Mouse (Mus musculus): ENCODE data around the gene Rccd1. TPM values are rescaled to one million over a fixed set of nuclear protein-coding genes. Genes with fewer than 3 reads are reported as not detected.

Gene Rccd1
- 3.0 TPM for polyA plus RNA-seq (2014; fragmentation: Illumina TruSeq; extraction: RNeasy Lipid Tissue Mini Kit (QIAGEN cat#74804))

GRCm38 (mm10) chr7:80324043-80324815 lies at the start of gene Rccd1:
TSS of gene Rccd1 (minus strand) at chr7:80324454.

GRCm38 (mm10) chr7:80371041-80371751 lies 46.9 kb upstream of the Rccd1 start, which contains the start of gene Man2a2:
TSS of gene Man2a2 (minus strand) at chr7:80371375.

GRCm38 (mm10) chr7:80342858-80343257 lies 18.6 kb upstream of the Rccd1 start, which contains the start of gene Hddc3:
TSS of gene Hddc3 (plus strand) at chr7:80343104.

GRCm38 (mm10) chr7:80340793-80341192 lies 16.5 kb upstream of the Rccd1 start, which contains the start of gene Unc45a:
TSS of gene Unc45a (minus strand) at chr7:80341005.

GRCm38 (mm10) chr7:80294062-80294763 lies 30.0 kb downstream of the Rccd1 start, which contains the start of gene Prc1:
TSS of gene Prc1 (plus strand) at chr7:80294450.

GRCm38 (mm10) chr7:80268897-80269750 lies 55.1 kb downstream of the Rccd1 start, which contains the start of gene Vps33b:
TSS of gene Vps33b (plus strand) at chr7:80269649.

GRCm38 (mm10) chr7:80260625-80261371 lies 63.5 kb downstream of the Rccd1 start, which contains the start of gene Ngrn:
TSS of gene Ngrn (plus strand) at chr7:80261215.

GRCm38 (mm10) chr7:80246148-80246721 lies 78.0 kb downstream of the Rccd1 start, which contains the start of gene Ttll13:
TSS of gene Ttll13 (plus strand) at chr7:80246376.

Other genes with a start within 250 kb of the Rccd1 start
- gene Idh2, start 209.1 kb downstream of the Rccd1 start, polyA plus RNA-seq (2014; fragmentation: Illumina TruSeq; extraction: RNeasy Lipid Tissue Mini Kit (QIAGEN cat#74804)) = 4.9 TPM
- gene Sema4b, start 137.6 kb downstream of the Rccd1 start, polyA plus RNA-seq (2014; fragmentation: Illumina TruSeq; extraction: RNeasy Lipid Tissue Mini Kit (QIAGEN cat#74804)) = 1.7 TPM
- 5.0 TPM for gene Cib1, start 91.6 kb downstream of the Rccd1 start, polyA plus RNA-seq (2014; fragmentation: Illumina TruSeq; extraction: RNeasy Lipid Tissue Mini Kit (QIAGEN cat#74804))
- gene Gdpgp1, start 91.6 kb downstream of the Rccd1 start, polyA plus RNA-seq (2014; fragmentation: Illumina TruSeq; extraction: RNeasy Lipid Tissue Mini Kit (QIAGEN cat#74804)) = 1.5 TPM
- gene Ttll13, start 78.1 kb downstream of the Rccd1 start, polyA plus RNA-seq (2014; fragmentation: Illumina TruSeq; extraction: RNeasy Lipid Tissue Mini Kit (QIAGEN cat#74804)) = 0.43 TPM
- 14.1 TPM for gene Ngrn, start 63.2 kb downstream of the Rccd1 start, polyA plus RNA-seq (2014; fragmentation: Illumina TruSeq; extraction: RNeasy Lipid Tissue Mini Kit (QIAGEN cat#74804))
- gene Vps33b, start 54.8 kb downstream of the Rccd1 start, polyA plus RNA-seq (2014; fragmentation: Illumina TruSeq; extraction: RNeasy Lipid Tissue Mini Kit (QIAGEN cat#74804)) = 3.7 TPM
- 117 TPM for gene Prc1, start 30.0 kb downstream of the Rccd1 start, polyA plus RNA-seq (2014; fragmentation: Illumina TruSeq; extraction: RNeasy Lipid Tissue Mini Kit (QIAGEN cat#74804))
- 4.1 TPM for gene Unc45a, start 16.6 kb upstream of the Rccd1 start, polyA plus RNA-seq (2014; fragmentation: Illumina TruSeq; extraction: RNeasy Lipid Tissue Mini Kit (QIAGEN cat#74804))
- 20.4 TPM for gene Hddc3, start 18.6 kb upstream of the Rccd1 start, polyA plus RNA-seq (2014; fragmentation: Illumina TruSeq; extraction: RNeasy Lipid Tissue Mini Kit (QIAGEN cat#74804))
- gene Man2a2, start 46.9 kb upstream of the Rccd1 start, polyA plus RNA-seq (2014; fragmentation: Illumina TruSeq; extraction: RNeasy Lipid Tissue Mini Kit (QIAGEN cat#74804)) = 24.3 TPM
- not detected for gene Fes, start 63.5 kb upstream of the Rccd1 start, polyA plus RNA-seq (2014; fragmentation: Illumina TruSeq; extraction: RNeasy Lipid Tissue Mini Kit (QIAGEN cat#74804))
- gene Furin, start 81.0 kb upstream of the Rccd1 start, polyA plus RNA-seq (2014; fragmentation: Illumina TruSeq; extraction: RNeasy Lipid Tissue Mini Kit (QIAGEN cat#74804)) = 1.2 TPM
- gene Blm, start 210.7 kb upstream of the Rccd1 start, polyA plus RNA-seq (2014; fragmentation: Illumina TruSeq; extraction: RNeasy Lipid Tissue Mini Kit (QIAGEN cat#74804)) = 36.7 TPM

All from ovary, adult 10 weeks (tissue).